Mouse (Mus musculus): ENCODE measurements at regions not wholly inside any gene's neighbourhood (a gene's known extent, or its start where the extent isn't known, plus 50 kb on each side); places are given as distances from the start of the nearest gene placed in this dataset.

- no peak for DNase-seq
- intact Hi-C loops (cut with DNase I), result no loop called here
These were observed 244.8 kb downstream of the Rpl36a-ps1 start for GRCm38 (mm10) chr14:98749086-98750027.

GRCm38 (mm10) chr14:98747159-98747775 is 246.9 kb downstream of the Rpl36a-ps1 start:
- no peak for DNase-seq
- intact Hi-C loops (cut with DNase I), result no loop called here

DNA sequence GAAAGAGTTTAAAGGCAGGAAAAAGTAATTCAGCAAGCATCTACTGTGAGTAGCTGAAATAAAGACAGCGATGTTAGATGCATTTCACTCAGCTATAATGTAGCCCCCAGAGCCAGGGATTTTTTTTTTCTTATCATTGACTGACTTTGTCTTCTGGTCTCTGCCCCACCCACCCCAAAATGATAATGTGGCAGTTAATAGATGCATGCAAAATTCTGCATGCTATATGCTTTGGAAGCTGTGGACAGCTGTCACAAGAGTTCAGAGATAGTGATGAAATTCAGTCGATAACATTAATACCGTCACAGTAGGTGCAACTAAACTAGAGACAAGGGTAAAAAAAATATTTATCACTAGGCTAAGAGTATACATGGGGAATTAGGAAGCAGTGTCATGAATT is 263.7 kb downstream of the Rpl36a-ps1 start:
- intact Hi-C loops (cut with DNase I), result no loop called here

DNA sequence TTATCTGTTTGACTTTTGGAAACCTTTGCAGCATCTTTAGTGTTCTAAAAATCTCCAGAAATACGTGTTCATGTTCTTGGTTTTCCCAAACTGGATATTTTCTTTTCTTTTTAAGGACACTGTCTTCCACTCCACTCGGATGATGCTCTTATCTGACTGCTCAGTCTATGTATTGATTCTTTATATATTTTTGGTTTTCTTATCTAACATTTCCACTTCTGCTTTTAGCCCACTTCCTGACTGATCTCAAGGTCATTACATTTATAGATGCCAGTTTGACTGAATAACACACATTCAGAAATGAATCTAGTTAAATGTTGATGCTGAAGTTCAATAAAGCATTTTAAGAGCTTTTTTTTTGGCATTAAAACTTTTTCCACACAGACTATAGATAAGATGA is 265.3 kb downstream of the Rpl36a-ps1 start:
- intact Hi-C loops (cut with DNase I), result no loop called here

More for the DNA sequence above, 263.7 kb downstream of the Rpl36a-ps1 start:
- no peak for DNase-seq

GRCm38 (mm10) chr14:98722481-98722880 is 271.6 kb downstream of the Rpl36a-ps1 start:
- intact Hi-C loops (cut with DNase I), result no loop called here
- no peak for DNase-seq

More for the DNA sequence above, 265.3 kb downstream of the Rpl36a-ps1 start:
- DNase-seq, result no peak

DNA sequence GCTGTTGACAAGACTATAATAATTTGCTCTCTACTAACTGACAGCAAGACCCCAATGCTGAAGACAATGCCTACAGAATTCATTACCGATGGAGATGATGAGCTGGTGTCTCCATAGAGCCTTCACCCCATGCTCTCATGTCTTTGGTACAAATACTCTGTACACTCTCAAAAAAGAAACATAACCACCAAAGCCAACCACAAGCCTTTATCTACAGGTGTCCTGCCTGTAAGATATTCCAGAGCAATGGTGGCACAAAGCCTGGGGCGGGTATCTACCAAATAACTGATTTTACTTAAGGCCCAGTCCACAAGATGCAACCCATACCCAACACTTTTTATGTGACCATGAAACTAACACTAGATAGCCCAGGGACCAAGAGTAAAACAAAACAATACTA is 273.1 kb downstream of the Rpl36a-ps1 start:
- intact Hi-C loops (cut with DNase I), result no loop called here
- no peak for DNase-seq

- no peak for DNase-seq
- intact Hi-C loops (cut with DNase I), result no loop called here
These were observed 286.1 kb downstream of the Rpl36a-ps1 start for GRCm38 (mm10) chr14:98708045-98708444.

DNA sequence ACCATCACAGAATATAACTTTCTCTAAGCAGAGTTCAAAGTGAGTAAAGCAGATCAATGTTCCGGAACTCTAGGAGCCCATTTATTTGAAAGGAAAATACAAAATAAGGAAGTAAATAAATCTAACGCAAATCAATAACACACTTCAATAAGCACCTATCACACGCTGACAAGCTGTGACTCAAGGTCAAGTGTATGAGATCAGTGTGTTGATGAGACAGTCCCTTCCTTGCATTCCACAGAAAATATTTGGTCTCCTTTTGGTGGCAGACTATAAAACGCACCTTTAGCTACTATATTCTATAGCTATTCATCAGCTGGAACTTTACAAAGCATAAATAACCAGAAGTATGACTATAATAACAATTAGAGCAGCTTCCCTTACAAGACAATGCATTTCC is 286.5 kb downstream of the Rpl36a-ps1 start:
- intact Hi-C loops (cut with DNase I), result no loop called here
- no peak for DNase-seq

DNA sequence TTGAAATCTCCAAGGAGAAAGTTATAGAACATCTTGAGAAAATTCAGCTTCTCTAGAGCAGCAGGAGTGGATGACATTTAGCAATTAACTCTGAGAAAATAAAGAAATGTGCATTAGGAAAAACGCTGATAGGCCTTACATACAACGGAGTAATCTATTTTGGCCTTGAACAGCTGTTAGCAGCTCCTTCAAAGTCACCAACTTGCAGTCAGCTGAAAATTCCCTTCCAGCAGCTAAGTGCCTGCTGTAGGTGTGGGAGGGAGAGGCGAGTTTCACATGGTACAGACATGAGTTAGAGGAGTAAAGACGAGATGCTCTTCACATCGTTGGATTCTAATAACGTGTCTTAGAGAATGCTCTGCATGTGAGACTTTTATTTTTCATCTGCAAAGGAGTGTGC is 290.8 kb downstream of the Rpl36a-ps1 start:
- intact Hi-C loops (cut with DNase I), result no loop called here
- DNase-seq, result no peak

DNA sequence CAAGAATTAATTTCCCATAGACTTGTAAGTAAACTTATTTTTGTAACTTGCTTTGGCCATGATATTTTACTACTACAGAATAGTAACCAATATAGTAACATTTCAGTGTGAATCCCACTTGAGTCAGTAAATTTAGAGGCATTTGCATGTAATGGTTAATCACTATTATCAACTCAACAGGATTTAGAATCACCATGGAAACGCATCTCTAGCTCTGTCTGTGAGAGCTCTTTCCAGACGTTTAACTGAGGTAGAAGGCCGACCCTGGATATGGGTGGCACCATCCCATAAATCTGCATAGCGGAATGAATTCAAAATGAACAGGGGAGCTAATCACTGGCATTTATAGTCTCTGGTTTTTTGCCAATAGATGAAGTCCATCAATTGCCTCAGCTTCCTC is 337.6 kb downstream of the Rpl36a-ps1 start:
- intact Hi-C loops (cut with DNase I), result no loop called here
- no peak for DNase-seq

DNA sequence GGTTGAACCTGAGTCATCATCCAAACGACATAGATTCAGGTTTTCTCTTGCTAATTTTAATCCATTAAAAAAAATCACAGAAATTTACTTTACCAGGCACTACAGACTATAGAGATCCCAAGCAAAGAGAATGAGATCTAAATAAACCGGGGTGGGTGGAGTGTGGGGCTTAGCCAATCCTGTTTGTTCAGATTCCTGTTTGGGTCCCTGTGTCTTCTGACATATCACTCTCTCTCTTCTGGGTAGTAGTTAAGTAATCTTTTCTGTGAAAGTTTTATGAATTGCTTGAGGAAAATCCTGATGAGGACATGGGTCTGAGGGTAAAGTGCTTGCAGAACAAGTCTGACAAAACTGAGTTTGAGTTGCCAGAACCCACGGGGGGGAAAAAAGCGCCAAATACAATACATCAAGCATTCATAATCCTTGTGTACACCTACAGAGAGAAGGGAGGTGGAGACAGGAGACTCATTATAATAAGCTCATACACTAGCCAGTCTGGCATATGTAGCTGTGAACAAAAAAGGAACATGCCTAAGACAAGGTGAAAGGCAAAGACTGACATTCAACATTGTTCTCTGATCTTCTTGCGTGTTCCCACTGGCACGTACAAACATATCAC is 339.8 kb downstream of the Rpl36a-ps1 start:
- no peak for DNase-seq
- intact Hi-C loops (cut with DNase I), result no loop called here

- DNase-seq, result no peak
- intact Hi-C loops (cut with DNase I), result no loop called here
These were observed 342.9 kb downstream of the Rpl36a-ps1 start for GRCm38 (mm10) chr14:98651221-98651620.

GRCm38 (mm10) chr14:98650520-98650919 is 343.6 kb downstream of the Rpl36a-ps1 start:
- DNase-seq, result no peak
- intact Hi-C loops (cut with DNase I), result no loop called here

GRCm38 (mm10) chr14:98647614-98648013 is 346.5 kb downstream of the Rpl36a-ps1 start:
- intact Hi-C loops (cut with DNase I), result no loop called here
- DNase-seq, result no peak

GRCm38 (mm10) chr14:98643756-98644155 is 350.4 kb downstream of the Rpl36a-ps1 start:
- intact Hi-C loops (cut with DNase I), result no loop called here
- no peak for DNase-seq

DNA sequence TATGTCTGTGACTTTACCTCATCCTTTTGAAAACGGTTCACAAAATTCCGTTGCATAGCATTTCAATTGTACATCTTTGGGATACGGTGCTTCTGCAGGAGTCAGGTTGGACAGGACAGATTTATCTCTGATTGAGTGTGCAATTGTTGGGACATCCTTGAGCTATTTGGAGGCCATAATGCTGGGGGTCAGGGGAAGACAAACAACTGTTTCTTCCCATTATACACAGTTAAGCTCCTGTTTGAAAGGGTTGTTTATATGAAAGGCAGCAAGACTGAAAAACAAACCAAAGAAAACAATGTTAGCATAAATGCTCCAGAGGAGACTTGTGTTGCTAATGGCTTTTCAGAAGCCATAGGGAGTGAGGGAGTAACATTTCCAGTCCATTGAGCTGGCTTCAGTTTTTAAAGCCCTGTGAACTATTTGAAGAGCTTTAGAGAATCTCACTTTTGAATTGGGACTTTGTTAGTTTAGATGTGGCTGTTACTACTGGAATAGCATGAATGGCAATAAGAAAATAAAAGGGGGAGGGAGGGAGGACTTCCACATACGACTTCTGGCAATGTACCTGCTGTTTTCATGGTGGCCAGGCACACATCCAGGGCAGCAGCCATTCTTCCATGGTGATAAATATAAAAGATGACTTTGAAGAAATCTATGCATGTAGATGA is 351.3 kb downstream of the Rpl36a-ps1 start:
- intact Hi-C loops (cut with DNase I), result no loop called here
- no peak for DNase-seq

DNA sequence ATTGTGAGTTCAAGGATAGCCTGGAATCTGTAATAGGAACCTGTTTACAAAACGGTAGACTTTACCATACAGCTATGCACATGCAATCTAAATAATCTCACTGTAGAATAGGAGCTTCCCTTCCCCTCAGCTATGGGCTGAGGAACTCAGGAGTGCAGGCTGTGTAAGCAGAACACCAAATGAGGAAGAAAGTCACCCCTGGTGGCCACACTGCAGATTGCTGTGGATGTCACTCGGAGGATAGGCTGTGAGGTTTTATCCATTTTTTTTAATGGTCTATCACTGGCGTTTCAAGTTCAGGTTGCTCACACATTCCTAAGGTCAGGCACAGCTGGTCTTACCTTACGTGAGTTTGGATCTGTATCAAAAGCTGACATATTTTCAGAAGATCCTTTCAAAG is 365.1 kb downstream of the Rpl36a-ps1 start:
- intact Hi-C loops (cut with DNase I), result no loop called here
- no peak for DNase-seq

DNA sequence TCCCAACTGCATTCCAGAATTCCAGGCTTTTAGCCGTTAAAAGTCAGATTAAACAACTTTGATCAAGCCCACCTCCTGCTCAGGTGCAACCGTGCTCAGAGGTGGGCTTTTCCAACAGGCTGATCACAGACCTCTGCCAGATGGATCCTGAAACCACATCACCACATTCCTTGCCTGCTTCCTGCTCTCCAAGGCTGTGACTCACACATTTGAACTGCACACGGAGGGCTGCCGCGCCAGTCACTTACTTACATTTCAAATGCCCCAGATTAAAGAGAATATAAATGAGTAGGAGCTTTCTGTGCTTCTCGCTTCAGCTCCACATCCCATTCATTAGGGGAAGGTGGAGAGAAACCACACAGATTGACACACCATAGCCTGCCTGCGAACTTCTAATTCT is 367.6 kb downstream of the Rpl36a-ps1 start:
- intact Hi-C loops (cut with DNase I), result no loop called here
- no peak for DNase-seq

DNA sequence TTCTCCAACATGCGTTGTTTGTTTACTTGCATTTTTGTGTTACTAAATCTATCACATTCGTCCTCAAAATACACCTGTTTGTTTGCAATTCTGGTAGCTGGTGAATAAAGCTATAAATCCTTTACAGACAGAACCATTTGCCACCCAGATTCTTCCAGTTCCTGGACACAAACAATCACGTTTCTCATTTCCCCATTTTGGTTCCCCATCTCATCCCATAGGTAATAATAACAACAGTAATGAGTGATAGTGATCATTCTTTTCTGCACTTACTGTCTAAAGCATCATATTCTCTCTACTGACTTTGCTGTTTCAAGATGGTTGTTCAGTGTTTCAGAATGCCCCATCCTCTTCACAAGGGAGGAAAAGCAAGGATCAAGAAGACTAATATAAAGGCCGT is 368.3 kb downstream of the Rpl36a-ps1 start:
- intact Hi-C loops (cut with DNase I), result no loop called here
- no peak for DNase-seq

- DNase-seq, result no peak
- intact Hi-C loops (cut with DNase I), result no loop called here
These were observed 388.3 kb downstream of the Rpl36a-ps1 start for GRCm38 (mm10) chr14:98605772-98606171.

DNA sequence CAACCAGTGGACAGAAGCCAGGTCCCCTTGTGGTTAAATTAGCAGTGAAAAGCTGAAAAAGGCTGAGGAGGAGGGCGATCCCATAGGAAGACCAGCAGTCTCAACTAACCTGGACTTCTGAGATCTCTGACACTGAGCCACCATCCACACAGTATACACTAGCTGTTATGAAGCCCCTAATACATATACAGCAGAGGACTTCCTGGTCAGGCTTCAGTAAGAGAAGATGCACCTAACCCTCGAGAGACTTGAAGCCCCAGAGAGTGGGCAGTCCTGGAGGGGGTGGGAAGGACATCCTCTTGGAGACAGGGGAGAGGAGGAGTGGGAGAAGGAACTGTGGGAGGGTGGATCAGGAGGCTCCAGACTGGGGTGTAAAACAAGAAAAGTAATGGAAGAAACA is 397.9 kb downstream of the Rpl36a-ps1 start:
- intact Hi-C loops (cut with DNase I), result no loop called here
- DNase-seq, result no peak

Measured in heart, postnatal 36 days (tissue).